Mouse (Mus musculus): Measurements from ENCODE around the gene Vti1a.

Gene Vti1a

DNA sequence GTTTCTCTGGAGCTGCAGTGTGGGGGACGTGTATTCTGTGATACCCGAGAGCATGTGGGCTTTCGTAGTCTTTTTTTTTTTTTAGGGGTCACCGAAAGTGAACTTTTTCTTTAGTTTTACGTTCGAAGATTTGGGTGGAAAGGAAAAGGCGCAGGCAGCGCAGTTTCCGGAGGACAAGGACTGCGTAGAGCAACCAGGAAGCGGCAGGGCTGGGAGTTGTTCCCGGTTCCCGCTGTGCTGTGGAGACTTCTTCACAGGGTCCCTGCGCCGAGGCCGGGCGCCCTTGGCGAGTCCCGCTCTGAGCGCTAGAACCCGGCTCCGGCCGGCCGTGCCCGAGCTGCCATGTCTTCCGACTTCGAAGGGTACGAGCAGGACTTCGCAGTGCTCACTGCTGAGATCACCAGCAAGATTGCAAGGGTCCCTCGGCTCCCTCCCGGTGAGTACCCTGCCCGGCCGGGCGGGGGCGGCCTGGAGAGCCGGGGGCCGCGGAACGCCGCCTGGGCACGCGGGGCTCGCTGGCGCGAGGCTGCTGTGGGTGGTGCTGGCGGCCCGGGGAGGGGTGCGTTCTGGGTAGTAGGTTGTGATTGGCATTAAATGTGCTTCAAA lies at the start of gene Vti1a:
TSS of gene Vti1a (plus strand) at position 187 of the 606 bp plus-strand sequence.
- peak; percentile 90 for DNase-seq (ENCODE audit: low spot score)

DNA sequence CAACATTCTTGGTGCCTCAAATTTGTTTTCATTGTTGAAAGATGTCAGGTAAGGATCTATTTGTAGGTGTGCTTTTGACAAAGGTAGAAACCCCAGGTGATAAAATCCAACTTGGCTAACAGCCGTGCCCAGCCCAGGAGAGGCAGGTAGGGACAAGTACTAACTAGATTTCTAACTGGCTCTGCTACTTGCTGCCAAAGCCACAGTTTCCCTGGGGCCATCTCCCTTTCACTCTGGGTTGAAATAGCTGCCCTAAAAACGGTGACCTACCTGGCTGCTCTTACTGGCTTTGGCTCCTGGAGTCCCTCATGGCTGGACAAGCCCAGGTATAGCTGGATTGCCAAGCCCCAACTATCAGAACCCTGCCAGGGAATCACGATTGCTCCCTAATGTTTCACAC lies 49.3 kb upstream of the Vti1a start:
- DNase-seq (ENCODE audit: low spot score), result no peak

DNA sequence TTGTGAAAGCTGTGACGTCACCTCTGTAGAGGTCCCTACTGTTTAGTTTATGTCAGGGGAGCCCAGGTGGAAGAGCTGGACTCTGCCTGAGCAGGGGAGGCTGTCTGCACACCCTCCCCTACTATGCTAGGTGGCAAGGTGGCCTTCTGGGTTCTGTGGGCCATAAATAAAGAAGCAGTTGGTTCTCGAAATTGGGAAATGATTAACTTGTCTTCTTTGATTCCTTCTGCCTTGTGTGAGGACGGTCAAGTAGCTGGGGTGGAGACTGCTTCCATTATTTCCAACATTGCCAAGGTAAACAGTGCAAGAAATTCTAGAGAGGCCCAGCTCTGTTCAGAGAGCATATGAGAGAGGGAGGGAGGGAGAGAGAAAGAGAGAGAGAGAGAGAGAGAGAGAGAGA lies 47.9 kb upstream of the Vti1a start:
- DNase-seq (ENCODE audit: low spot score), result no peak

DNA sequence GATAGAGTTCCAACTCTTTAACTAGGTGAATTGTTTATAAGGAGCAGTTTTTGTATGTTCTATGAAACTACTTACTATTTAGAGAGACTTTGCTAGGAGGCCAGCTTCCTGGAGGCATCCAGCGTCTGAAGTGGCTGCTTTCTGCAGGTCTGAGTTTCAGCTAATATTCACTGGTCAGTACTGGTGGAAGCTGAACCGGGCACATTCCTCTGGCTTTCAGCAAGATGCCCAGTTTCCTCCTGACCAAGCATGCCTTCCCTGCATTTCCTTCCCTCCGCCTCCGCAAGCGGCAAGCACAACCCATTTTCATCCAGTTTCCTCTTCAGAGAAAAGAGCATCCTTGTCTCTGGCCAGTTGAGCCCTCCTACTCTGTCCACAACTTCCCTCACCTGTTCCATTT lies 47.0 kb upstream of the Vti1a start:
- no peak for DNase-seq (ENCODE audit: low spot score)

DNA sequence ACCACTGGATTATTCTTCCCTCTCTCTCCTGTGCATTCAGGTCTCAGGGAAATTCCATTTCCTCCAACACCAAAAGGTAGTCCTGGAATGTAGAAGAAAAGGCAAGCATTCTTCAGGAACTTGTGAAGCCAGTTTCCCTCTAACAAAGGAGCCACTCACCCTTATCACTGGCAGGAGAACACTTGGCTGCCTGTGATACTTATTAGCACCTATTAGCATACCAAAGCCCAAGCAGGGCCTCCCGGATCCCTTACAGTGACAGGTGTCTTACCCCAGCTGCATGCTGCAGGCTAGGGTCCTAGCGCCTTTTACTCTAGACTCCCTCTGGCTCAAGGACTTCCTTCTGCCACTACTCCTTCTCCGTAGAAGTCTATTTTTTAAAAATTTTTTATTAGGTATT lies 44.6 kb upstream of the Vti1a start:
- DNase-seq (ENCODE audit: low spot score), result no peak

DNA sequence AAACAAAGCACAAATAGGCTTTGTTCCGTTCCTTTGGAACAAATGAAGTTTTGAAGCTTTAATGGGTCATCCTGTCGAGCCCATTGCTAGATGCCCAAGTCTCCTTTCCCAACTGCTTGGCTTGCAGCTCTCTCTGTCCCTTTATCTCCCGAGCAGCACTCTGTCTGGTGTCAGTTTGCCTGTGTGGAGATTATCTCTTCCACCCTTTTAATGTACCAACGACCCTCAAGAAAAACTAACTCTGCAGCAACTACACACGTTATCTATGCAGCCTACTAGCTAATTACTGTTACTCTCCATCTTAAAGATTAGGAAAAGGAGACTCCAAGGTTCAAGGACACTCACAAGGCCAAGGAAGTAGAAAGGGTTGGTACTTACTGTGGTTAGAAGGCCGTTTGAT lies 42.8 kb upstream of the Vti1a start:
- no peak for DNase-seq (ENCODE audit: low spot score)

DNA sequence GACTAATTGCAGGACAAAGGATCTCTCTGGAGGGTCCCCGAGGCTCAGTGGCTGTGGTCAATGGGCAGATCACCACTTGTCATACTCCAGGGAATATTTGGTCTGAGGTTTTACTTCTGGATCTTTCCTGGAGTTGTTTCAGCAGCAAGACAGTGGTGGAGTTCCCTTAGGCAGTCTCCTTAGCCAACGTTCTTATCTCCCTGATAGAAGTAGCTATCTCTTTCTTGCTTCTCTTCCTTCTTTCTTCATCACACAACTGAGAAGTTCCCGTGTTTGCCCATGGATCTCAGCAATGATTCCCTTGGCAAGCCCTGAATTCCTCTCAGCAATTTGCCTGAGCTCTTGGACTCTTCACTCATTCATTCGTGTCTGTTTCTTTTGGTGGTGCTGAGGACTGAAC lies 40.0 kb upstream of the Vti1a start:
- no peak for DNase-seq (ENCODE audit: low spot score)

DNA sequence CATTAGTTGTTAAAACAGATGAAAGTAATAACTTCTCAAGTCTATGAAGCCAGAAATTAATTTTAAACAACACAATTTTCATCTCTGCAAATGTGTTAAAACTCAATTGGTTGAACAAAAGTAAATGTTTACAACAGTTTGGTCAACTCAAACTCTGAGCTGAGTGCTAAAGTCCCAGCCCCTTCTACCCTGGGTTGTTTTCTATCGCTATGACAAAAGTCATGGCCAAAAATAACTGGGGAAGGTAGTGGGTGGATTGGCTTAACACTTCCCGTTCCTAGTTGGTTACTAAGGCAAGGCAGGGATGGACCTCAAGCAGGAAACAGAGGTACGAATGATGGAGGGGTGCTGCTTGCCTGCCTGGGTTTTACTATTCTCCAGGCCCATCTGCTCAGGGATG lies 39.3 kb upstream of the Vti1a start:
- no peak for DNase-seq (ENCODE audit: low spot score)

DNA sequence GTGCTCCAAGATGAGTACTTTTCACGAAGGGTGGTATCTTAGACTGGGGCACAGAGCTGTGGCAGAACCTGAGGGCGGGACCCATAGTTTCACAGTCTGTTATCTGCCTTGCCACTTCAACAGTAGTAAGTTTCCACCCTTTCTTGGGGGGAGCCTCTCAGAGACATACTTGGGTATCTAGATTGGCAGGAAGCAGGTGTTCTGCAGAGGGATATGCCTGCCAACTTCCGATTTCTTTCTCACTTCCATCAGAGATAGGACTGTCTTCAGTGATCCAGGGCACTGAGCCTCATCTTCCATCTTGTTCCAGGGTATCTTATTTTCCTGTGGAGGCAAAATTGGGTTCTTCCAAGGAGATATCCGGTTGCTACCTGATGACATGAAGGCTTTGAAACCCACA lies 32.0 kb upstream of the Vti1a start:
- no peak for DNase-seq (ENCODE audit: low spot score)

DNA sequence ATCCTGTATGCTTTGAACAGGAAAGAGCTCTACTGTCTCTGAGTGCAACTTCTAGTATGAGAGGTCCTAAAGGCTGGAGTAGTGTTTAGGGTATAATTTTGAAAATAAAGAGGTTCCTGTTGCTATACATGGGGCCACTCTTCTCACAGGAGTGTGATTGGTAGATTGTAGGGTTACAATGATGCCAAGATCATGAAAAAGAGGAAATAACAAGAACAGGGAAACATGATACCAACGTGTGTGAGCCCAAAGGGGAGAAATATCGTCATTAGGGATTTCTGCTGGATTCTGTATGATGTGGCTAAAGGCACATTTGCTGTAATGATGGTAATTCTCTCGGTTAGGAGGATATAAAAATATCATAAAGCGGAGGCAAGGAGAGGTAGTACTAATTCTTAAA lies 30.1 kb upstream of the Vti1a start:
- DNase-seq (ENCODE audit: low spot score), result no peak

DNA sequence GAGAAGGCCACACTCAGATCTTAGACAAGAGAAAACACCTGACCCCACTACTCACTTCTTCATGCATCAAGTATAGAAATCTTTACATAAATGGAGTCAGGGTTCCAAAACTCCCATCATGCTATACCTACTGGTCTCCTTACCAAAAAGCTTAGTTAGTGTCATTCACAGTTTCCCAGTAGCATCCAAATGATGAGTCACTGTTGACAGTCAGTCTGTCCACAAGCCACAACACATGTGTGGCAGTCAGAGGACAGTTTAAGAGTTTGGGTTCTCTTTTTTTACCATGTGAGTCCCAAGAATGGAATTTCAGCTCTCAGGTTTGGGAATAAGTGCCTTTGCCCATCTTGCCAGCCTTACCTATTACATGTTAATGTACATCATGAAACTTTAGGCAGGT lies 27.1 kb upstream of the Vti1a start:
- DNase-seq (ENCODE audit: low spot score), result no peak

DNA sequence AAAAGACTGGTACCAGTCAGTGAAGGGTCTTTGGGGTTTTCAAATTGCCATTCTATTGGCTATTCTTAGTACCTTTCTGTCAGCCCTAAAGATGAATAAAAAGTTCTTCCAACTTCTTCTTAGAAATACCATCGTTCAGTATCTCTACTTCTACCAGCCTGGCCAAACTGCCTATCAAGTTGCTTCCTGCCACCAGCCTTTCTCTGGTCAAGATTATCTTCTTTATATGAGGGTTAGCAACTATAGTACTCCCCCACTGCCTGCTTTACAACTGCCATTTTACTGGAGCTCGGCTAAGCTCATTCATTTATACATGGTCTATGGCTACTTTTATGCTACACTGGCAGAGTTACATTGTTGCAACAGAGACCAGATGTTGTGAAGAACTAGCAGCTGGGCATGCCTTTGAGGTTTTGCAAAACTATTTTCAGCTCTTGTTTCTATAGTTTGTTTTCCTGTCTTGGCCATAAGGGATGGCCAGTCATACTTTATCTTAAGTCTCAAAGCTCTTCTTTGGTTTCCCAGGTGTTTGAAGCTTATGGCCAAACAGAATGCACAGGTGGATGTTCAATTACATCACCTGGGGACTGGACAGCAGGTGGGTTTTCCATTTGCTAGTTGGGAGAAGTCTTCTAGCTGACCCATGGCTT lies 25.3 kb upstream of the Vti1a start:
- peak; percentile 30 for DNase-seq (ENCODE audit: low spot score)

DNA sequence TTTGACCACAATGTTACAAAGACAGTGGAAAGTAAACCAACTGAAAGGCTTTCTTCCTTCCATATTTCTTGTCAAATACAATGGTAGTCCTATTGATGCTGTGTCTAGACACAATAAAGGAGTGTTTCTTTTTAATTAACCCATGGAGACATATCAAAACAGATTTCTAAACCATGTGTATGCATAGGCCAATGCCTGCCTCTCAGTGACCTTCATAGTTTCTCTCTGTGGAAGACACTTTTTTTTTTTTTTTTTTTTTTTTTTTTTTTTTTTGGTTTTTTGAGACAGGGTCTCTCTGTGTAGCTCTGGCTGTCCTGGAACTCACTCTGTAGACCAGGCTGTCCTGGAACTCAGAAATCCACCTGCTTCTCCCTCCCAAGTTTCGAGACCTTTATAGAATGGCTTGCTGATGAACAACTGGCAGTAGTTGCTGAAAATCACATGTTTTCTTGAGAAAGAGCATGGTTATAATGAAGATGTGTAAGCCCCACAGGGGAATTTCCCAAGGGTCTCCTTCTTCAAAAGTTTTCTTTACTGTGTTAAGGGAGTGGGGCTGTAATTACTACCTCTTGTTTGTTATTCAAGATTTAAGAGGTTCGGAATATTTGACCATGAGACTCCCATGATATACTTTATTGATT lies 23.8 kb upstream of the Vti1a start:
- no peak for DNase-seq (ENCODE audit: low spot score)

DNA sequence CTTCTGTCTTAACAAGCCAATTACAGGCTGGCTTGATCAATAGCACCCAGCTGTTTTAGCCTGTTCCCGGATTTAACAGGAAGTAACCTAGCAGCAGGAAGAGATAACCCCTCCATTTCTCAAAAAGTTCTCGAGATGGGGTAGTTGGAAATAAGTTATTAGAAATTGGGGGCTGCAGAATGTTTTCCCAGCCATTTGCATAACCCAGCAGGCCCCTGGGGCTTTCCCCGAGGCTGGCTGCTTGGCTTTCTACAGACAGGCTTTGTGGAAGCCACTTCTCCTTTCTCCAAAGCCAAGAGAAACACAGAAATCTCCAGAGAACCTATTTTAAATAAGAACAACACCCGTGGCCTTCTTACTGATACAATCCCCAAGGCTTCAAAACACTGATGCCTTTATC lies 22.9 kb upstream of the Vti1a start:
- DNase-seq (ENCODE audit: low spot score), result no peak

DNA sequence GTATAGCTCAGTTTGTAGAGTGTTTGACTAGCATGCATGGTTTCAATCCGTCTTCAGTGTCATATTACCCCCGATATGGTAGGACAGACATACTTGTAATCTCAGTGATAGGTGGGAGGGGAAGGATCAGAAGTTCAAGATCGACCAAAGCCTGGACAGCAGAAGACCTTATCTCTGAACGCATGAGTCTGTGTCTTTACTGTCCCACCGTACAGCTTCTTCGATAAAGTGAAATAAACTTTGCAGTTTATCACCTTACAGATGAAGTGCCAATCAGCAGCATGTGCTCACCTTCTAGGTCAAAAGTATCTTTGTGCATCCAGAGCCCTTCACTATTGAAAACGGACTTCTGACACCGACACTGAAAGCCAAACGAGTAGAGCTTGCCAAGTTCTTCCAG lies 21.0 kb upstream of the Vti1a start:
- no peak for DNase-seq (ENCODE audit: low spot score)

DNA sequence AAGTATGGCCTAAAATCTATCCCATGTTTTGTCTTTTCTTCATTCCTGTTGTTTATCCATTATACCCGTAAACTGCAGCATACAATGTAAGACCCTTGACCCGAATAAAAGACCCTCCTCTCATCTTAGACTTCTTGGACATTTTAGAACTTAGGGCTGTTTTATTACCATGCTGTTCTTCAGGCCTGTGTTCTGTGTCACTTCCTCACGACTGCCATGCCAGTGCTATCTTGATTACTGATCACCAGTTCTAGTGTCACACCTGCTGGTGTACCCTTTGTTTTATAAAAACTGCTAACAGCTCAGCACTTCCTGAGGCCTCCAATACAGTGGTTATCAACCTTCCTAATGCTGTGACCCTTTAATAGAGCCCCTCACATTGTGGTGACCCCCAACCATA lies 20.5 kb upstream of the Vti1a start:
- no peak for DNase-seq (ENCODE audit: low spot score)

DNA sequence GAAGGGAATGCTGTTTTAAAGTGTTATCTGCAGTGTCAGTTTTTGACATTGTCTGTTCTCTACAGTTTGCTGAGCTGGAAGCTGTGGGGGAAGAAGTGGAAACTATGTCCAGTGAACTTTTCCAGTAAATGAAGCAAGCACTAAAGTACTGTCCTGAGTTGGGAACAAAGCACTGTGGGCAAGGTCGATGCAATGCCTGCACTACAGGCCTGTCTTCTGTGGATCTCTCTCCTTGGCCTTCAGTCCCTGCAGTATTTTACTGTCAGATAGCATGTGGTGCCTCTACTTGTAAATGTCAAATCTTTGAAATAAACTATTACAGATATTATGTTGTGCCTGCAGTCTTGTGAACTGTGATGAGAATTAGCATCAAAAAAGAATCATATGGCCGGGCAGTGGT lies 19.8 kb upstream of the Vti1a start:
- no peak for DNase-seq (ENCODE audit: low spot score)

DNA sequence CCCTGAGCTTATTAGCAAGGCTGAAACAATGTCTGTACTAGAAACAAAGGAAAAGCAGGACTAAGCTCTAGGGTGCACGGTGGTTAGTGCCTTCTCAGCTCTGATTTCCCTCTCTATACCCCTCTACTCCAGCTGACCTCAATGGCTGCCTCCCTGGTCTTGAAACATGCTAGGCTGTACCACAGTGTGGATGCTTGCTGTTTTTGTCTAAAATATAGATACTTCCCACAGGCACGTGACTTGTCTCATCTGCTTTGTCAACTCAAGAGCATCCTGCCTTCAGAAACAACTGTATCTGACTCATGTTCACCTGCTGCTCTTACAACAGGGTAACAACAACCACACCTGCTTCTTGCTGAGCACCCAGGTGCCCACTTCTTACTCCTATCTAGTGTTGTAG lies 18.6 kb upstream of the Vti1a start:
- DNase-seq (ENCODE audit: low spot score), result no peak

DNA sequence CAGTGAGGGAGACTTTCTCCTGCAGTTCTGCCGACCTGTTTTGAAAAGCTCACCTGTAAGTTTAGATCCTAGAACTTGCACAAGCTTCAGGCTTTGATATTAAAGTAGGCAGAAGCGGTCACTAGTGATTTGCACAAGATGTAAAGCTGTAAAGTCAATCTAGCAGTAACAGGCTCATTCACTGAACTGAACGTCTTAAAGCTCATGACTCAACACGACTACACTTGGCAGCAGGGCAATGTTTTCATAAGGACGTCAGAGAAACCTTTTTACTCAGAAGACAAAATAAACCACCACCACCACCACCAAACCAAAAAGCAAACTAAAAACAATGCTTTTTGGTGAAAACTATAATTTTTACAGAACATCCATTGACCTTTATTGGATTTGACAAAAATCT lies 18.1 kb upstream of the Vti1a start:
- no peak for DNase-seq (ENCODE audit: low spot score)

DNA sequence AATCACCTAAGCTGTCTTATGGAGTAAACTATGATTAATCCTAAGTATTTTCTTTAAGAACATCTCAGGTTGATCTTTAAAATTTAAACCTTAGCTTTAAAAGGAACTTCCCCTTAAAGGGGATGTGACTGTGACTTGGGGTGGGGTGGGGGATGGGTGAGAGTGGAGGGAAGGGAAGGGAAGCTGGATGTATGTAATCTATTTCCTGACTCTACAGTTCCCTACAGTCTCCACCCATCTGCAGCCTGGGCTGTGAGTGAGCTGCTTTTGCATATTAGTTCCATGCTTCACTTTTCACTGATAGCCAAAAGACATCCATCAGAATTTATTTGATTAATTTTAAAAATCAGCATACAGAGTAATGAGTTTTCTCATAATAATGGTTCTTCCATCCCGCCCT lies 16.7 kb upstream of the Vti1a start:
- no peak for DNase-seq (ENCODE audit: low spot score)

DNA sequence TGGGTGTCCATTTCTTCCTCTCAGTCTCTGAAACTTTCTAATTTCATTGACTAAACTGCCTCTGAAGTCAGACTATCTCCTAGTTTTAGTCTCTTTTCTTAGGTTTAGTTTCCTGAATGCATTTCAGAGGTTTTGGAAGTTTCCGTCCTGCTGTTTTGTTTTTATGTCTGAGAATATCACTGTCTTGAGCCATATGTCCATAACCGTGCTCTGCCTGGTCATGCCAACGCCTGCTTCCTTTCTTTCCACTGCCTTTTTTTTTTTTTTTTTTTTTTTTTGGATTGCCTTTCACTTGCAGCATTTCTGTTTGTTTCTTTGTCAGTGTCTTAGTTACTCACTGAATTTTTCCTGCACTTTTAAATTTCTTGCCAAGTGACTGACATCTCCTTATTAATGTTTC lies 15.6 kb upstream of the Vti1a start:
- DNase-seq (ENCODE audit: low spot score), result no peak

DNA sequence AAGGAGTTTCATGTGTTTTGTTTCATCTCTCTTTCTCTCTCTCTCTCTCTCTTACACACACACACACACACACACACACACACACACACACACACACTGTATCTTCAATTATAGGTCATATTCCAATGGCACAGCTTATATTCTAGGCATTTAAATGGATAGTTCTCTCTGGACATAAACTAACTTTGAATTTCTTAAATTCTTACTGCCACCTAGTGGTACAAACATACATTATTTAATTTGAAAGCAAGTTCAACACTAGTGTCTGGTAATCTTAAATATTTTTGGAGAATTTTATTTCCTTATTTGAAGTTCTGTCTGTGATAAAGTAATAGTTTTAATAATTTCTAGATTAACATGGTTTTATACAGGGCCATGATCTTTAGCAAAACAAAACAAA lies 11.1 kb upstream of the Vti1a start:
- DNase-seq (ENCODE audit: low spot score), result no peak

DNA sequence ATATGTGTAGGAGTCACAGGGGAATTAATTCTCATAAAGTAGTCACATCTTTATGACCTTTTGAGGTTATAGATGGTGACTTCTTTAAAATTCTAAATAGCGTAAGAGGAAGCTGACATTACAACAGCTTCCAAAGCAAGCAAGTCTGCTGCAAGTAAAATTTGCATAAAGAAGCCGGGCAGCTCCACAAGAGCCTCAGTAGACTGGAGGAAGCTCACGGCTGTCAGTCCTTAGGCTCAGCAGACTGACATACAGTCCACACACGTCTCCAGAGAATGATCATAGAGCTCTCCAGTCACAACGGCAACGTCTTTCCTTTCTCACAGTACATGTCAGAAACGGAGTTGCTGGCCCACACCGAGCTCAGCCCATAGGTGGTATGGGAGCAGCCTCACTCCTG lies 4.2 kb upstream of the Vti1a start:
- no peak for DNase-seq (ENCODE audit: low spot score)

DNA sequence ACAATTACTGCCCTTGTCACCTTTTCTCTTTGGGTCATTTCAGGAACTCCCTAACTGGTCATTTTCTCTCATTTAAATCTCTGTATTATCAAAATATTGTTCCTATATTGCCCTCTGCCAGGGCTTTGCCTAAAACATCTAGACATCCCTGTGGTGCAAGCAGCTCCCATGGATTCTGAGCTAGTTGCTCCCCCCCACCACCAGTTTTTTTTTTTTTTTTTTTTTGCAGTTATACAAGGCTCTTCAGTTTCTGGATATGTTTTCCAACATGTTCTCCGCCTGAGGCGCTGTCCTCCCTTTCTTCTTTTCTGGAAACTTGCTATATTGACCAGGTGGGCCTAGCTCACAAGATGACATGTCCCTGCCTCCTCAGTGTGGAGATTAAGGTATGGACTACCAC lies 2.4 kb upstream of the Vti1a start:
- no peak for DNase-seq (ENCODE audit: low spot score)

All from testis, postnatal 14 days (tissue).